Mouse (Mus musculus) monocyte, adult 2 months (primary cell): ENCODE data around the gene Rps6kb2.

Source experiments
- DNase-seq, 2 experiments: peaks; one replicate each; pipeline ENCODE4 v3.0.0; 2022; ENCODE audit warnings: low spot score in 2 of 2, low read depth in 1 of 2

The Rps6kb2 gene

GRCm38 (mm10) chr19:4162646-4163542 lies at the start of gene Rps6kb2:
TSS of gene Rps6kb2 (minus strand) at chr19:4163354.
- peak; percentile 83 to 91 for DNase-seq

GRCm38 (mm10) chr19:4211891-4212588 lies 48.9 kb upstream of the Rps6kb2 start:
- DNase-seq = no peak

GRCm38 (mm10) chr19:4208563-4208962 lies 45.4 kb upstream of the Rps6kb2 start:
- no peak for DNase-seq

- peak in 1 of 2 experiments; percentile 64 for DNase-seq
Observed at GRCm38 (mm10) chr19:4206971-4207370, 43.8 kb upstream of the Rps6kb2 start.

GRCm38 (mm10) chr19:4204889-4205288 lies 41.7 kb upstream of the Rps6kb2 start:
- no peak for DNase-seq

GRCm38 (mm10) chr19:4203604-4204326 lies 40.6 kb upstream of the Rps6kb2 start:
- no peak for DNase-seq

- no peak for DNase-seq
Observed at GRCm38 (mm10) chr19:4203148-4203547, 40.0 kb upstream of the Rps6kb2 start.

GRCm38 (mm10) chr19:4202149-4202548 lies 39.0 kb upstream of the Rps6kb2 start:
- DNase-seq = no peak

GRCm38 (mm10) chr19:4201291-4201909 lies 38.2 kb upstream of the Rps6kb2 start, which contains the start of gene Rad9a:
TSS of gene Rad9a (minus strand) at chr19:4201662.
- DNase-seq = peak; percentile 87 to 89

GRCm38 (mm10) chr19:4197180-4197579 lies 34.0 kb upstream of the Rps6kb2 start:
- DNase-seq = no peak

GRCm38 (mm10) chr19:4196548-4196947 lies 33.4 kb upstream of the Rps6kb2 start:
- no peak for DNase-seq

GRCm38 (mm10) chr19:4196048-4196447 lies 32.9 kb upstream of the Rps6kb2 start:
- DNase-seq = no peak

- no peak for DNase-seq
Observed at GRCm38 (mm10) chr19:4194776-4195650, 31.9 kb upstream of the Rps6kb2 start.

- no peak for DNase-seq
Observed at GRCm38 (mm10) chr19:4194021-4194724, 31.0 kb upstream of the Rps6kb2 start.

- DNase-seq = no peak
Observed at GRCm38 (mm10) chr19:4193129-4193528, 30.0 kb upstream of the Rps6kb2 start.

- DNase-seq = no peak
Observed at GRCm38 (mm10) chr19:4192251-4192985, 29.3 kb upstream of the Rps6kb2 start.

- DNase-seq = peak; percentile 88 to 89
Observed at GRCm38 (mm10) chr19:4191528-4192250, 28.5 kb upstream of the Rps6kb2 start, which contains the start of gene Ppp1ca. TSS of gene Ppp1ca (plus strand) at chr19:4192065.

GRCm38 (mm10) chr19:4190831-4191334 lies 27.7 kb upstream of the Rps6kb2 start, which contains the start of gene Tbc1d10c:
TSS of gene Tbc1d10c (minus strand) at chr19:4191284.
- peak; percentile 38 to 62 for DNase-seq
